Mouse (Mus musculus): ENCODE data around the gene Slc16a13.

- TF ChIP-seq CTCF (IDR thresholded peaks at IDR 0.05; ENCODE audit: insufficient read depth, low read length) (no peak), POLR2A (IDR thresholded peaks at IDR 0.05; ENCODE audit: borderline replicate concordance, extremely low read depth, low read depth, low read length) (no peak)
Measured at GRCm38 (mm10) chr11:70229260-70230010, 8.6 kb upstream of the Slc16a13 start, which contains the start of gene Bcl6b.
